Mouse (Mus musculus): ENCODE measurements around the gene Mgmt.

Gene Mgmt

DNA sequence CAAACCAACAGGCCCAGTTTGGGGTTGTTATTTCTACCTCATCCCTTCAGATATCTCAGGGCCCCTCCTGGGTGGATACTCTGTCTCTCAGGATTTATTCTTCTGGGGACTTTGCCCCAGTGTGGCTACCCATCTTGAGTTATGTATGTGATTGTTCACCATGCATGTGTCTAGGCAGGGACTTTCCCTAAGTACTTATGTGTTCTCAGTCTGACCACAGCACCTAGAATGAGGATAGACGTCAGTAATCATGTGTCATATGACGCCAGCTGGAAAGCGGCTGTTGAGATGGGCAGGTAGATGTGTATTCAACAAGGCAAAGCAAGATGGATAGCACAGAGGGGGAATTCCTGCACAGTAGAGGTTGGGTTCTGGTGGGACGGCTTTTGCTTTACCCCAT, 217.7 kb downstream of the Mgmt start:
- in situ Hi-C loops (cut with MseI, MboI) = no loop called here

DNA sequence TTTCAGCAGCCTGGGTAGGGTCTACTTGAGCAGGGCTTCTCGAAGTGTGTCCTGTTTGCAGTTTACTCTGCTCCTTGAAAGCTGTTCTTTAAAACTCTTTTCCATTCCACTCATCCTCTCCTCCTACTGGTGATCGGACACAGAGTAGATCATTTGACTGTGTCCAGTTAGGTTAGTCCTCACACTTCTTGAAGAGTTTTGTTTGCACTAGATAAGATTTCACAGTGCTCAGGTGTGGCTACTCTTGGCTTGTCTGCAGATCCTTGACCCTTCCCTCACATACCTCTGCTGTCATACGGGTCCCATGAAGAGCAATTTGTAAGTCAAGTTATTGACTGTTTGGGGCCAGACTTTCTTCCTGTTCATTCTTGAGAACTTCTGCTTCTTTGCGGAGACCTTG, 221.8 kb downstream of the Mgmt start:
- in situ Hi-C loops (cut with MseI, MboI) = no loop called here

DNA sequence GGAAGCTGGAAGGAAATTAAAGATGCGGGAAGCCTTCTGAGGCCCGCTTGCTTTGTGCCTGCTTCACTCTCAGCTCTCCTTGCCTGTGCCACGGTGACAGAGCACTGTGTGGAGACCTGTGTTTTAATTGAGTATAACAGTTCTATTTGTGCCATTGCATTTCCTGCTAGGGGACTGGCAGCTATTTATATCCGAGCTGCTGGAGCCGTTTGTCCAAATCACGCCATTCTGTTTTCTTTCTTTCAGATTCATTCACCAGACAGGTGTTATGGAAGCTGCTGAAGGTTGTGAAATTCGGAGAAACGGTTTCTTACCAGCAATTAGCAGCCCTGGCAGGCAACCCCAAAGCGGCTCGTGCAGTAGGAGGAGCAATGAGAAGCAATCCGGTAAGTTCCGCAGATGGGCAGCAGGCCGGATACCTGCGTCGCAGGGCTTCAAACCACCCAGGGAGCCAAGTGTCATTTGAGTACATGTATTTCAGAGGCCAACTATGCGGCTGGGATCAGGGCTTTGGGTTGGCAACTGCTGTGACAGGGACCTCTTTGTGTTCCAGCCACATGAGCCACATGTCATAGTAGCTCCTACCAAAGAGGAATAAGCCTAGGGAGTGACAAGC, 226.9 kb downstream of the Mgmt start:
- in situ Hi-C loops (cut with MseI, MboI) = no loop called here

DNA sequence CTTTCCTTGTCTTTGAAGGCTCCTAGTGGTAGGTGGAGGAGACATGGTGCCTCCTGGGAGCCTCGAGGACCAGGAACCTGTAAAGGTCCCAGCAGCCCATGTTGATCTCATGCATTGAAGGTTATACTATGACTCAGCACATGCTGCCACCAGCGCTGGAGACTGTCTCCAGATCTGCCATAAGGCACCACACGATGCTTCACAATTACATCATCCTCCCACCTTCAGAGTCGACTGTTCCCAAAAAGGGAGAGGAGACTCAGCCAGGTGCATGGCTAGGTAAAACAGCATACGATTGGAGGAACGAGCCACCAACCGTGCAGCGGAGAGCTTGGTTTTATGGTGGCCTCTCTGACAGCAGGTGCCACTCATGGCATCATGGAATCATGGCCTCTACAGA, 234.3 kb downstream of the Mgmt start:
- in situ Hi-C loops (cut with MseI, MboI) = no loop called here

DNA sequence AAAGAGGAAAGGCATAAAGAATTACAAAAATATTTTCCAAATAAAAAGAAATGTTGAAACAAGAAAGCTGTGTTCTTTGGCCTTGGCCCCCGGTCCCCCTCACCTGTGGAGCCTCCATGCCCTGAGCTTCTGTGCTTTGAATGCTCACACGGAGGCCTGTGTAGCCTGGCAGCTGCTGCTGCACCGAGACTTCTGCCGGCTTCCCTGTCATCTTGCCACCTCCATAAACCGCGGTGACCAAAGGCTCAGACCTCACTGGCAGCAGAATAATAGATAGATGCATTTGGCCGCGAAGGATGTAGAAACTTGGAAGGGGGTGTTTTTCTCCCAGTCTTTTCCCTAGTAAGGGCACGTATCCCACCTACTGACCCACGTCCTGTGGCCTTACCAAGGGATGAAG, 235.8 kb downstream of the Mgmt start:
- in situ Hi-C loops (cut with MseI, MboI) = no loop called here

DNA sequence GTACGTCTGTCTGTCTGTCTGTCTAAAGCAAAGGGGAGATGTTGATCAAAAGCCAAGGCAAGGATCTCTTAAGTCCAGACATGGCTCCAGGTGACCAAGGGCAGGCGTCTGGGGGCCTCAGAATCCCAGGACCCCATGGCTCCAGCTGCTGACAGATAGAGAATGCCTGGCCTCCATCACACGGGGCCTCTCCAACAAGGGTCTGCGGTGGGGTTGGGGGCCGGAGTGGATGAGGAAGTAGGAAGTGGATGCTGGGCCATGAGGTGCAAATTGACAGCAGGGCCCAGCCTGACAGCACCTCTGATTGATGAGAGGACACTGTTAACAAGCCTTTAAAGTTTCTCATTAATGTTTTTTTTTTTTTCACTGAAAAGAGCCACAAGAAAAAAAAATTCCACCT, 237.5 kb downstream of the Mgmt start:
- in situ Hi-C loops (cut with MseI, MboI) = no loop called here

DNA sequence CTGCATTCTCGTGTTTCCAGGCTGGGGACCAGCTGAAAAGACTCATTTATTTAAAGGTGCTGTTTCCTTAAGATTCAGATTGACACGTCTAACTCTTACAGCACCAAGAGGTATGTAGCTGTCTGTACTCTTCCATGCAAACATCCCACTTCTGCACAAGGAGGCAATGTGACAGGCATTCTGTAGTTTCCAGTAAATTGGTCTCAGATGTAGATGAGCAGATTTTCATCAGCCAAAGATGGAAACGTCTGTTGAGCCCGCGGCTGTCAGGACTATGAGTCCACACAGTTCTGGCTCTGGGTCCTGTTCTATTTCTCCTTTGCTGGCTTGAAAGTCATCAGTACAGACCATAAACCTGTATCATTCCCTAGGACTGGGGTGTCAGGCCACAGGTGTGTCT, 243.7 kb downstream of the Mgmt start:
- in situ Hi-C loops (cut with MseI, MboI) = no loop called here

DNA sequence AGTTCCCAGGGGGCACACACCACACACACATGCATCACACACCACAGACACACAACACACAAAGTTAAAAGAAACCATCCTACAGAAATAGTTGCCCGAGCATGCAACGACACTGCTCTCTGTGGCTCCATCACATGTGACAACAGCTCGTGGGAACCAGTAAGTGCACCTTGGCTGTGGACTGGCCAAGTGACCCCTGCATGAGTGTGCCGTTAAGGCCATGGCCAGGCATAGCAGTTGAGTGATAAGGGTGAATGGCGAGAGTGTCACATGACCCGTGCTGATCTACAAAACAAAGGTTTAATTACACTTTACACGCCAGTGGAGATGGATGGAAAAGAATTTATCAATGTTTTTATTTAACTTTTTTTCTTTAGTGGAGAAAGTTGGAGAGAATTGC, 245.9 kb downstream of the Mgmt start:
- in situ Hi-C loops (cut with MseI, MboI) = no loop called here

DNA sequence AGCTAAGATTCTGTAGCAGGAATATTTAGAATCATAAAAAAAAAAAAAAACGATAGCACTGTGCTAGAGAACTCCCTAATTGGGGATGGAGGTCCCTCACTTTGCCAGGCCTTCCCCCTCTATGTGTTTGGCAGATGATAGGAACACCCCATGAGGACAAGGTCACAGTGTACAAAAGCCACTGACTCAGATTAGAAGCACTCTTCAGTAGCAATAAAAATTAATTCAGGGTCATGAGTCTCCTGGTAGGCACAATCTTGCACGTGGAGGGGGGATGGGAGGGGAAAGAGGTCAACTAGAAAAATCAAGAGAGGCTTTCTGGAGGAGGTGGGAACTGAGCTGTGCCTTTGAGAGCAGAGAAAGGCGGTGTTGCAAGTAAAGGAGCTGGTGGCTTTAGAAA, 247.0 kb downstream of the Mgmt start:
- in situ Hi-C loops (cut with MseI, MboI) = no loop called here

DNA sequence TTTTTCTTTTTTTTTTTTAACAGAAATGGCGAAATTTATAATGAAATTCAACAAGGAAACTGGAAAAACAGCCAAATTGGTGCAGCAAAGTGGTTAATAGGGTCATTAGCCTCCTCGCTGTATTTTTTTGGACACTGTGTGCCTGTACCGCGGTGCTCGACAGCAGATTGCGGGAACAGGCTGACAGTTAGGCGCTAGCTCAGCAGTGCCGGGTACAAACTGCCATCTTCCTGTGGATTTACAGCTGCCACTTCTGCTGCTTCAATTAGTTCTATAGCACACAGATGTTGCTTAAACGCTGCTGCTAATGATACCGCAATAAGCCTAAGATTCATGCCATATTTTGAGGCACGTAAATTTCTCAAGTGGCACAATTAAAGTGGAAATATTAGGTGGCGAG, 252.7 kb downstream of the Mgmt start:
- in situ Hi-C loops (cut with MseI, MboI) = no loop called here

DNA sequence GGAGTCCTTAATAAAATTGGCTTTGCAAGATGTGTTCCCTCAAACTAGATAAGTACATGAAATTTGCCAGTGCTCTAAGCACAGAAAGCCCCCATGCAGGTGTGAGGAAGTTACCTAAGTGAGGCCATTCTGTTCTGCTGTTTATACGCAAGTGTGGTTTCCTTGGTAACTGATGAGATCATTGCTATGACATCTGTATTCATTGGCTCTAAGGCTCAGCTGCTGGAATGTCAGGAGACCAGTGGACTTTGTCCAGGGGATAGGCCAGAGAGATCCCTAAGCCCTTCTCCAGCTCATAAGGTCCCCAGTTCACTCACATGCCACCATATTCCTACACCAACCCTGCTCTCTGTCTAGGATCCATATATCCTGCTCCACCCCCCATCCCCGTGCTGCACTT, 257.4 kb downstream of the Mgmt start:
- in situ Hi-C loops (cut with MseI, MboI) = no loop called here

DNA sequence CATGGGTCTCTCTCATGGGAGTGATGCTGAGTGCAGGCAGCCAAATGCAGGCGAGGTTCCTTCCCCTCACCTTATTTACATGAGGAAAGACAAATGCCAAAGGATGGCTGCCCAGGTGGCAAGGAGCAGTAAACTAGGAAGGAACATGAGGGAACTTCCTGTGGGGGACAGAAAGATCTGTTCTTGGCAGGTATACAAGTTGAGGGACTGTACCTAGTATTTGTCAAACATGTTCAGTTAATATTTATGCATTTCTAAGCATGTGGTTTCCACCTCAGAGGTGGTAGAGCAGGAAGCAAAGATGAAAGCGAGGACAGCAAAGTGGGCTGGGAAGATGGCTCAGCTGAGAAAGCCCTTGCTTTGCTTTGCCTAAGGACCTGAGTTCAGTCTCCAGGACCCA, 260.2 kb downstream of the Mgmt start:
- in situ Hi-C loops (cut with MseI, MboI) = no loop called here

DNA sequence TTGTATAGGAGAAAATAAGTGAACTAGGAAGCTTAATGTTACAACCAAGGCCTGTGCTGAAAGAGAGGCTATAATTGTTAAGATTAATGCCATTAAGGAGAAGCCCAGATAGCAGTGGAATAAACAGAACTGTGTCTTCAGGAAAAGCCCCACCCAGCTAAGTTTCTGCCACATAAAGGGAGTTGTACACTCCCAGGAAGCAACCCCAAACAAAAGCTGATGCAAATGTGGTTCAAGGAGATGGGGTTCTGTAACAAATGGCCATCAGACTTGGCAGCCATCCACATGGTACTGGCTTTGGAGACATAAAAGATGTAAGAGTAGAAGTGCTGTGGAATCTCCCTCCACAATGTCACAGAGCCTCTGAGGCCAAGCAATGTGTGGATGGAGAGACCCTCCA, 264.7 kb downstream of the Mgmt start:
- in situ Hi-C loops (cut with MseI, MboI) = no loop called here

DNA sequence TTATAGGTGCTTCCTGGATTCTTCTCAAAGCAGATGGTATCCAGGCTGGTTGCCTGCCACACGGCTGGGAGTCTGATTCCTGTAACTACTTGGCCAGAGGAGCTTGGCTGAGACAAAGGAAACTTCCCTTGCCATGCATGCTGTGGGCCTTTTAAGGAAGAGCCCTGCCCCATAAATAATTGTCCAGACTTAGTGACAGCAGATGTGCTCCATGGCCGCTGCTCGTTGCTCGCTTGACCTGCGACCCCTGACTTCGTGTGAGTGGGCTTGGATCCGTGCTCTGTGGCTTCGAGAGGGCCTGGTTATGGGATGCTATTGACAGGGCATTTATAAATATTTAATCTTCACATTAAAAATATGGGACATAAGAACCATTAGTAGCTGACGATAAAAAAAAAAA, 277.9 kb downstream of the Mgmt start:
- in situ Hi-C loops (cut with MseI, MboI) = no loop called here

Data from mouse trophoblast stem cell (cell line).